Mouse (Mus musculus) liver, embryonic 14.5 days (tissue): ENCODE results near the gene Grik3.

Experiments
- CTCF ChIP-seq: IDR thresholded peaks from 2 replicates; pipeline ENCODE4 v1.5.1; 2016; ENCODE audit warnings: antibody characterized with exemption, low read depth, control low read depth
- EP300 ChIP-seq: IDR thresholded peaks from 2 replicates; pipeline ENCODE4 v1.6.1; 2016; ENCODE audit warnings: antibody characterized with exemption, low read depth

- TF ChIP-seq CTCF: no peak
- TF ChIP-seq EP300: no peak
These were observed 20.7 kb upstream of the Grik3 start for GRCm38 (mm10) chr4:125469711-125470372.
